Mouse (Mus musculus) hindbrain, embryonic 16.5 days (tissue): ENCODE data around the gene Rps26. TPM values are rescaled to one million over a fixed set of nuclear protein-coding genes. Genes with fewer than 3 reads are reported as not detected.

Source experiments
- ATAC-seq: fragments of 200-750 bp; cut with Nextera tagmentation; 2 replicates; pipeline ENCODE4 v1.8.0; 2017; ENCODE audit warnings: moderate TSS enrichment, moderate library complexity
- H3K27ac ChIP-seq: fragments of 300-500 bp; sonication (generic); 2 replicates; pipeline ENCODE4 v1.5.1; 2014; ENCODE audit warnings: low read depth, mild to moderate bottlenecking, control low read depth, low read length, moderate library complexity
- H3K27me3 ChIP-seq: fragments of 300-500 bp; sonication (generic); replicated peaks from 2 replicates; pipeline ENCODE4 v1.6.1; 2014; ENCODE audit warnings: low read length; ENCODE audit not compliant: control insufficient read depth, insufficient read depth
- H3K36me3 ChIP-seq: fragments of 300-500 bp; sonication (generic); 2 replicates; pipeline ENCODE4 v1.6.1; 2014; ENCODE audit warnings: mild to moderate bottlenecking, low read length, moderate library complexity, mixed read lengths; ENCODE audit not compliant: control insufficient read depth, insufficient read depth
- H3K4me1 ChIP-seq: fragments of 300-500 bp; sonication (generic); 2 replicates; pipeline ENCODE4 v1.6.1; 2014; ENCODE audit warnings: low read depth, low read length; ENCODE audit not compliant: control insufficient read depth, insufficient read depth
- H3K4me2 ChIP-seq: fragments of 300-500 bp; sonication (generic); 2 replicates; pipeline ENCODE4 v1.6.1; 2014; ENCODE audit warnings: mild to moderate bottlenecking, low read length, control low read depth, moderate library complexity
- H3K4me3 ChIP-seq: fragments of 300-500 bp; sonication (generic); 2 replicates; pipeline ENCODE4 v1.5.1; 2014; ENCODE audit warnings: mild to moderate bottlenecking, low read length, control low read depth, moderate library complexity
- H3K9ac ChIP-seq: fragments of 300-500 bp; sonication (generic); 2 replicates; pipeline ENCODE4 v1.6.1; 2014; ENCODE audit warnings: low read depth, mild to moderate bottlenecking, control low read depth, low read length, moderate library complexity
- H3K9me3 ChIP-seq: fragments of 300-500 bp; sonication (generic); 2 replicates; pipeline ENCODE4 v1.6.1; 2014; ENCODE audit warnings: mild to moderate bottlenecking, low read length, moderate library complexity; ENCODE audit not compliant: control insufficient read depth
- WGBS: fragments of 180-500 bp; shearing (Covaris S2); extraction: QIAGEN DNeasy Blood & Tissue Kit; methylation state at CpG from one replicate; pipeline ENCODE4 v1.1.7; 2014; 5-methylcytosine and 5-hydroxymethylcytosine counted together
- polyA plus RNA-seq: library from polyadenylated mRNA; unstranded; fragments of >200 nt; fragmentation: Nextera tagmentation; extraction: Ambion mirVana; gene quantifications from 2 replicates; pipeline ENCODE4 v1.2.1, GENCODE M21; 2015

Gene Rps26
- 296 and 313 TPM in 2 replicates for polyA plus RNA-seq

DNA sequence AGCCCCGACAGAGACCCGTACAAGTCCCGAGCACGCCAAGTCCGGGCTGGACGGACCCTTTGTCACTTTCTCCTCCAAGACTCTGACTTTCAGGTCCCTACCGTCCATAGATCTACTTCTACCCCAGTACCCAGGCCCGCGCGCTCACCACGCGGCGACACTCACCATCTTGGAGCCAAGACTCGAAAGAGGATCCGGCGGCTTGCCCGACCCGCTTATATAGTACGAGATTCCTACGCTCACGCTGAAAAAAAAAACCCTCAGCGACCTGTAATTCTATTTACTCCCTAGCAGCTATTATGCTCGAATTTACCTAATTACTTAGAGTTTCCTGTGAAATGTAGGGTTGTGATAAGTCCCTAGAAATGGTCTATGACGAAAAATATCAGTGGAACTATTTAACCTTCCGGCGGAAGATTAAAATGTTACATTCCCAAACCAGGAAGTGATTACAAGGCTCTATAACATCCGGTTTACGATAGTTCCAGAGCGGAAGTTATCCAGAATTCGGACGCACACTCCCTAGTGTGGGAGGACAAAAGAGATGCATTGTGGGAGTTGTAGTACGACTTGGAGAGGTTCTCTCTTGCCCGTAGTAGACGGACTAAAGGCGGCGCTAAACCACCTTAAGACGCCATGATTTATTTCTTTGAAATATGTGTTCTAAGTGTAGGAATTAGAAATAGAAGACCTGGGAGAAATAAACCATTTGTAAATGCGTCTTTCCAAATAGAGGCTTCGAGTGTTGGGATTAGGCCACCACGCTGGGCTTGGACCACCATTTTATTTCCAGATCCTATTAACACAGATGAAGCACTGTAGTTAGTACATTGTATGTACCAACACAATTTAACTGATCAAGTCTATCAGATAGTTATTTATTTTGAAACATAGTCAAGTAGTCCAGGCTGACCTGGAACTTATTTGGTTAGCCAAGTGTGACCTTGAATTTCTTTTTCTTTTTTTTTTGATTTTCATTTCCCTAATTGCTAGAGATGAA, at the start of gene Rps26:
TSS of gene Rps26 (minus strand) at position 437 of the 1,000 bp plus-strand sequence.
- under 1% methylated on average over 40 of the region's 40 CpGs for WGBS
- Histone ChIP-seq H3K9me3 (no peaks in the 10 kb centered on the region), H3K27ac (peak within 1 kb of the TSS; percentile 79), H3K9ac (peak within 1 kb of the TSS; percentile 91), H3K4me2 (peak within 1 kb of the TSS; percentile 85), H3K36me3 (peaks cover 13% of the 10 kb centered on the region), H3K27me3 (no peaks in the 10 kb centered on the region), H3K4me1 (peaks cover 7% of the 10 kb centered on the region), H3K4me3 (peak within 1 kb of the TSS; percentile 89)
- peak; percentile 97 for ATAC-seq

DNA sequence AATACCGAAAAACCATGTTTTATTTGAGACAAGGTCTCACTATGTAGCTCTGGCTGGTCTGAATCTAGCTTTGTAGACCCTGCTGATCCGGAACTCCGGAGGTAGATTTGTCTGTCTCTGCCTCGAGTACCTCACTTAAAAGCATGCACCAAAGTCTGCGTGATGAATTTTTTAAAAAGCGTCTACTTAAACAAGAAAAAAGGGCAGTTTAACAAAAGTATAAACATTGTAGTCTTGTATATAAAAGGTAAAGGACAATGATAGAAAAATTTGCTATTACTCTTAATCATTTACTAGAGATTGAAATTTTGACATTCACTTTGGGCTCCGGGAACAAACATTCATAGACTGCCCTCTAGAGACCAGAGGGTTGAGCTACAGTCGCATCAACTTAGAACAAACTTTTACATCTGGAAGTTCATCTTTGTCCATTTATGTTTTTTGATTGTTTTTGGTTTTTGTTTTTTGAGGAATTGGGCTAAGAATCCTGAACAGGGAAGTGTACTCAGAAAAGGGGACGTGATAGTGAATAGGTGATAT, 48.0 kb upstream of the Rps26 start:
- no peak for ATAC-seq
- 1% methylated on average over 9 of the region's 9 CpGs for WGBS
- Histone ChIP-seq H3K27me3 (no peaks in the 10 kb centered on the region), H3K4me1 (peaks cover 6% of the 10 kb centered on the region), H3K4me2 (peak overlapping the region; percentile 94), H3K27ac (peak overlapping the region; percentile 71), H3K4me3 (peak overlapping the region; percentile 75), H3K36me3 (peaks cover 2% of the 10 kb centered on the region), H3K9ac (peak overlapping the region; percentile 78), H3K9me3 (no peaks in the 10 kb centered on the region)

GRCm38 (mm10) chr10:128673763-128674468, 47.4 kb upstream of the Rps26 start, which contains the start of gene Suox:
Gene Suox (minus strand): TSS chr10:128674073.
- Histone ChIP-seq H3K4me3 (peak within 1 kb of the TSS; percentile 75), H3K27ac (peak within 1 kb of the TSS; percentile 71), H3K4me1 (peaks cover 6% of the 10 kb centered on the region), H3K9me3 (no peaks in the 10 kb centered on the region), H3K9ac (peak within 1 kb of the TSS; percentile 78), H3K27me3 (no peaks in the 10 kb centered on the region), H3K4me2 (peak within 1 kb of the TSS; percentile 94), H3K36me3 (no peaks in the 10 kb centered on the region)
- WGBS, result 1% methylated on average over 60 of the region's 60 CpGs
- peak; percentile 94 for ATAC-seq

GRCm38 (mm10) chr10:128671148-128671547, 44.6 kb upstream of the Rps26 start:
- Histone ChIP-seq H3K4me1 (peaks cover 11% of the 10 kb centered on the region), H3K27me3 (no peaks in the 10 kb centered on the region), H3K4me3 (no peak overlapping the region), H3K9me3 (no peaks in the 10 kb centered on the region), H3K27ac (no peak overlapping the region), H3K4me2 (no peak overlapping the region), H3K36me3 (no peaks in the 10 kb centered on the region), H3K9ac (no peak overlapping the region)
- no peak for ATAC-seq
- 93% methylated on average over 9 of the region's 9 CpGs for WGBS

DNA sequence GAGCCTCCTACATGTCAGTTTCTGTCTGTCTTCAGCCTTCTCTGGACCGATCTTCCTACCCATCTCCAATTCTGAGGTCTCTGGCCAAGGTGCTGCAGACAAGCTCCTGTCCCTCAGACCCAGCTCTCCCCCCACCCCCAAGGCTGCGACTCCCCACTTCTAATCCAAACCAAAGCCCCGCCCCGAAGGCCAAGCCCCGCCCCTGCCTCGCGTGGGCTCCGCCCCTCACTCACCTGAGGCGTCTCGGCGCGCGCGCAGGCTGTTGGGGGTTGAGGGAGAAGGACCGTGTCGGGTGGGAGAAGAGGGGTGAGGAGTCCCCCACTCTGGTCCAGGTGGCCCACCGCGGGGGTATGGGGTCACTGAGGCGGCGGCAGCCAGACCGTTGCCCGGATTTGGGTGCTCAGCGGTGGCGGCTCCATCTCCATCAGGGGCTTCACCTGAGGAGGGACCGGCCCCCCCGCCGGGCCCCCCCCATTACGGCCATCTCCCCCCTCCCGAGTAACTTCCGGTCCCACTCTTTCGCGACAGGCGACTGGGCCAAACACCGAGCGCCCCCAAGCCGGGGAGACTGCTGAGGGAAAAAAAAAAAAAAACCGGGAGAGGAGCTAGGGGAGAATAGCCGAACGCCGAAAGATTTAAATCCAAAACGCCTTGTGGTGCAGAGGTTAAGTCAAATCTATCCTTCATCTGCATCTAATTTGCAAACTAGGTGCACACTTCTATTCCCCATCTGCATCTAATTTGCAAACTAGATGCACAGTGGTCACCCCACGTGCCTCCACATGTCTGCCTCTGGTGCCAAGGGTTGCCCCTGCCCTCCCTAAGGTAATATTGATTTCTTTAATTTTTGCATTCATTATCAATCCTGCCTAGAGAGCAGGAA, 42.5 kb upstream of the Rps26 start:
- Histone ChIP-seq H3K4me3 (peak overlapping the region; percentile 67), H3K4me2 (peak overlapping the region; percentile 74), H3K27ac (peak overlapping the region; percentile 84), H3K36me3 (no peaks in the 10 kb centered on the region), H3K9me3 (no peaks in the 10 kb centered on the region), H3K9ac (peak overlapping the region; percentile 78), H3K27me3 (no peaks in the 10 kb centered on the region), H3K4me1 (peaks cover 11% of the 10 kb centered on the region)
- under 1% methylated on average over 42 of the region's 42 CpGs for WGBS
- peak; percentile 76 for ATAC-seq

DNA sequence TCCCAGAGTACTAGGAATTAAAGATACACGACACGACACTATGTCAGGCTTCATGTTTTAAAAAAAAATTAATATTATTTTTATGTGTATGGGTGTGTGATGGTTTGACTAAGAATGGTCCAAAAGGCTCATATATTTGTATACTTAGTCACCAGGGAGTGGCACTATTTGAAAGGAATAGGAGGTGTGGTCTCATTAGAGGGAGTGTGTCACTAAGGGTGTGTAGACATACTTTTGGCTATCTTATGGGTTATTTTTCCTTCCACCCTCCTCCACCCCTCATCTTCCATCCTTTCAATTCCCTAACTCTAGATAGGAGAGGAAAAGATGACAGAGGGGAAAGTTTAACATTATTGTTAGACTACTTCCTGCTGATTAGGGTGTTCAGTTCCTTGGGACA, 39.3 kb upstream of the Rps26 start:
- ATAC-seq, result no peak
- no peaks in the 10 kb centered on the region for H3K27me3 ChIP-seq
- no peak overlapping the region for H3K9ac ChIP-seq
- 99% methylated on average over 2 of the region's 2 CpGs for WGBS
- no peaks in the 10 kb centered on the region for H3K9me3 ChIP-seq
- no peak overlapping the region for H3K27ac ChIP-seq
- peaks cover 5% of the 10 kb centered on the region for H3K4me1 ChIP-seq
- H3K4me2 ChIP-seq, result no peak overlapping the region
- H3K36me3 ChIP-seq, result no peaks in the 10 kb centered on the region
- no peak overlapping the region for H3K4me3 ChIP-seq

DNA sequence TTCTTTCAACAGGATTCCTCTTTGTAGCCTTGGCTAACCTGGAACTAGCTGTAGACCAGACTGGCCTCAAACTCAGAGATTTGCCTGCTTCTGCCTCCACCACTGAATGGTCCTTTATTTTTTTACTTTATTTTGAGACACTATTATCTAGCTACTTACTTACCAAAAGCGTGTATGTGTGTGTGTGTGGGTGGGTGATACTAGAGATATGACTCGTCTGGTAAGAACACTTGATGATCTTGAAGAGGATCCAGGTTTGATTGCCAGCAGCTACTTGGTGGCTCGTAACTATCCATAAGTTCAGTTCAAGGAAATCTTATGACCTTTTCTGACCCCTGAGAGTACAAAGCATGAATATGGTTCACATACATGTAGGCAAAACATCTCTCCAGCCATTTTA, 38.8 kb upstream of the Rps26 start:
- no peak for ATAC-seq
- WGBS, result 87% methylated on average over 3 of the region's 3 CpGs
- no peak overlapping the region for H3K9ac ChIP-seq
- H3K4me1 ChIP-seq, result peaks cover 5% of the 10 kb centered on the region
- no peak overlapping the region for H3K4me3 ChIP-seq
- no peak overlapping the region for H3K4me2 ChIP-seq
- H3K9me3 ChIP-seq, result no peaks in the 10 kb centered on the region
- no peak overlapping the region for H3K27ac ChIP-seq
- H3K36me3 ChIP-seq, result no peaks in the 10 kb centered on the region
- no peaks in the 10 kb centered on the region for H3K27me3 ChIP-seq

- no peaks in the 10 kb centered on the region for H3K27me3 ChIP-seq
- H3K27ac ChIP-seq, result no peak overlapping the region
- no peak for ATAC-seq
- H3K4me3 ChIP-seq, result no peak overlapping the region
- no peak overlapping the region for H3K9ac ChIP-seq
- WGBS, result 74% methylated on average over 3 of the region's 3 CpGs
- H3K4me1 ChIP-seq, result peaks cover 5% of the 10 kb centered on the region
- H3K9me3 ChIP-seq, result no peaks in the 10 kb centered on the region
- H3K36me3 ChIP-seq, result no peaks in the 10 kb centered on the region
- H3K4me2 ChIP-seq, result no peak overlapping the region
Observed at GRCm38 (mm10) chr10:128664808-128665207, 38.3 kb upstream of the Rps26 start.
